In genomic region chr10:110960841-110961240, GRCm38 (mm10) we compare ENCODE assay signal across 22 mouse cellular contexts.
"Had no signal": no experiment of that assay in that cellular context is flagged by ENCODE, and none has a peak within 500 bp of the region (broad histone marks: within the 10 kb centered on the region; RNA-seq: fewer than 3 reads in every experiment).

No protein-coding gene starts in this region.

- H3K4me1 ChIP-seq: liver, embryonic 15.5 days; lung, embryonic 15.5 days; neural tube, embryonic 13.5 days; neural tube, embryonic 15.5 days had no signal

- H3K27me3 ChIP-seq: liver, embryonic 15.5 days; lung, embryonic 15.5 days; neural tube, embryonic 13.5 days; neural tube, embryonic 15.5 days had no signal

- H3K27ac ChIP-seq: liver, embryonic 15.5 days; lung, embryonic 15.5 days; macrophage; neural tube, embryonic 13.5 days; neural tube, embryonic 15.5 days had no signal

- H3K9ac ChIP-seq: liver, embryonic 15.5 days; liver, postnatal 0 days; lung, embryonic 15.5 days; neural tube, embryonic 13.5 days; neural tube, embryonic 15.5 days had no signal

- DNase-seq: liver, postnatal 0 days; lung, adult 2 months; lung, postnatal 14 days; lung, postnatal 36 days; midbrain, embryonic 14.5 days; retina, postnatal 1 day; right cerebral cortex, adult 18-20 months; right cerebral cortex, postnatal 25 days; right cerebral cortex, postnatal 4 days; spleen, adult 18-20 months; thymus, adult 18-20 months; thymus, postnatal 14 days; thymus, postnatal 36 days had no signal

- H3K4me2 ChIP-seq: liver, embryonic 15.5 days; lung, embryonic 15.5 days; midbrain, embryonic 11.5 days; neural tube, embryonic 13.5 days; neural tube, embryonic 15.5 days had no signal

- H3K9me3 ChIP-seq: liver, embryonic 15.5 days; lung, embryonic 15.5 days; neural tube, embryonic 13.5 days; neural tube, embryonic 15.5 days had no signal

- ATAC-seq: liver, postnatal 0 days; lung, postnatal 0 days; midbrain, embryonic 16.5 days had no signal

- H3K4me3 ChIP-seq: liver, embryonic 15.5 days; lung, embryonic 15.5 days; myocyte; neural tube, embryonic 13.5 days; neural tube, embryonic 15.5 days had no signal
